Mouse (Mus musculus): ENCODE results near the gene Tnxb. TPM values are rescaled to one million over a fixed set of nuclear protein-coding genes. Genes with fewer than 3 reads are reported as not detected.
A peak's percentile ranks its signal among the peaks of the same experiment; 100 is the strongest.

Gene Tnxb
- total RNA-seq, 1 experiment from 2014 or later: not detected

DNA sequence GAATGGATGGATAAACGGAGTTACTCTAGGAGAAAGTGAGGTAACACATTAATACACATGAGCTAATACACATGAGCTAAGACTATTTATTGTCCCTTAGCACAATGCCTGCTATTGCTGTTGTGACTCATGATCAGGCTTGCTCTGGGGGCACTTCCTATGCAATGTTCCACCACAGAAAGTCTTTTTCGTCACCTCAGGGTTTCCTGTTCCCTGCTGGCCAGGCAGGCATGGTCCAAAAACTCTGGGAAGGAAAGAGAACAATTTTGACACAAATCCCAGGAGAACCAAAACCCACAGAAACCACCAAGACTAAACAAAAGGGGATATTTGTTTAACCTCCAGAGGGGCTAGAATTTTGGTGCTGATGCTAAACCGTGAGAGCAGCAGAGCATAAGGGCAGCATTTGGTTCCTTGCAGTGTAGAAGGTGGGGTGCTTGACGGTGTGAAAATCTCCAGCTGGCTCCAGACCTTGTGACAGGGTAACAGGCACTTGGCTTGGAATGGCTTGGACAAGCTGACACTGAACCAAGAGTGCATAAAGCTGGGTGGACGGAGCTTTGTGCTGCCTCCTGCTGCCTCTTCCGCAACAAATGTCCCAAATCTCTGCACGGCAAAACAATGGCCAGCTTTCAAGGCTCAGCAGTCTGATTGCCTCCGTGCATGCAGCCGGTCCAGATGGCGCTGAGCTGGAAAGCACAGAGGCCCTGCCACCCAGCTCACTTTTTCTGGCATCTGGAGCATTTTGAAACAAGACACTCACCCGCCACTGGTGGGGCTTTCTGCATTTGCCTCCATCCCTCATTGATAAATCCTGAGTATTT lies 29.3 kb upstream of the Tnxb start:
- no peak for ATAC-seq (ENCODE audit: extremely low read depth, insufficient number of reproducible peaks, low FRiP score, poor library complexity, severe bottlenecking)

DNA sequence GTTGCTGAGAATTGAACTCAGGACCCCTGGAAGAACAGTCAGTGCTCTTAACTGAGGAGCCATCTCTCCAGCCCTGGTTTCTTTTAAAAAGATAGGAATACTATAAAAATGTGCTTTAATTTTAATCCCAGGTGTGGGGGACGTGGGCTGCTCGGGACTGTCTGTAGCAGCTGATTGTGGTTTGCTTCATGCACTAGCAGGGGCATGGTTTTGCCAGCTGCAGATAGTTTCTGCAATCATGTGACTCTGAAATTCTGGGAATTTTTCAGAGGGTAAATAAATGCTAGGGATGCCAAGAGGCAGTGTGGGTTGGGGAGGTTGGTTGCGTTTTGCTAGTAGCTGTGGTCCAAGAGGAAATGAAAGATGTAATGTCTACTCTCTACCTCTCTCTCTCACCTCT lies 28.4 kb upstream of the Tnxb start:
- ATAC-seq (ENCODE audit: extremely low read depth, insufficient number of reproducible peaks, low FRiP score, poor library complexity, severe bottlenecking): no peak

DNA sequence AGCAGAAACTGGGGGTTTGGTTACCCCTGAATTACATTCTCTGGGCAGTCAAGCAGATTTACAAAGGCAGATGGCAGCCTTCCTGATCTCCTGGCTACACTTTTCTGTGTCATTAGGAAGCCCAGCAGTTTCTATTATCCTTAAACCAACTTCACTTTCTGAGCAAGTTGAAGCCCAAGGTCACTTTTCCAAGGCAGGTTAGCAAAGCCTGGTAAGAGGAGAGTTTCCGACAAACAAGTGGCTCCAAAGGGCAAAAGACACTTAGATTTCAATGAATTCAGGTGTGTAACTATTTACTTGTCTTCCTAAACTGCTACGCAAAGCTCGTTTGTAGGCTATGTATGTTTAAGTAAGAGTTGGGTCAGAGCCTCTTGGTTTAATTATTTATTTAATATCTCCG lies 27.0 kb upstream of the Tnxb start:
- no peak for ATAC-seq (ENCODE audit: extremely low read depth, insufficient number of reproducible peaks, low FRiP score, poor library complexity, severe bottlenecking)

DNA sequence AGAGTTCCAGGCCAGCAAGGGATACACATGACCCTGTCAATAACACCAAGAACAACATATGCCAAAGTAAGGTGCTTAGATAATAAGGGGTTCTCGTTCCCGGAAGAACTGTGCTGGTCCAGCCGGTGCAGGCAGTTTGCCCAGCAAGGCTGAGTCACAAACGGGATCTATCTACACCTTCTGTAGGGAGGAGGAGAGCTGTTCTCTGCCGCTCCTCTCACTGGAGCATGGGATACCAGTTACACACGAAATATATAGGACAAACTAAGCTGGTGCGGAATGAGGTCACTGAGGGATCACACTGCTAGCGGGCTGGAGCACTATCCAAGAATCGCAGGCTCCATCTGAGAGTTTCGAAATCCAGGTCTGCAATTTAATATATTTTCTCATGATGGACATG lies 26.4 kb upstream of the Tnxb start:
- ATAC-seq (ENCODE audit: extremely low read depth, insufficient number of reproducible peaks, low FRiP score, poor library complexity, severe bottlenecking): no peak

DNA sequence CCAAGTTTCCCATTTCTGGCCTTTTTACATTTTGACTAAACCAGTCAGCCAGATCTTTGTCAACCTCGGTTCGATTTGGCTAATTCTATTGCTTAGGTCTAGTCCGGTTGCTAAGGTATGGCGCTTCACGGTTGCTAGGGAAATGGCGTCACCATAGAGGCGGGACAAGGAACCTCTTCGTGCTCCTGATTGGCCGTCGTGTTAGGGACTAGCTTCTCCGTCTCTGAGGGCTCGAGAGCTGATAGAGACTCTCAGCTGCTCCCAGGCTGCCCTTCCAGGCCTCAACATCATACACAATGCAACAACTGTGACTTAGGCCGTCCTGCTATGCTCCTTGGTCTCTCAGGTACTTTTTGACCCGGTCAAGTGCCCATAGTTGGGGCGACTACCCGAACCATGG lies 25.7 kb upstream of the Tnxb start, which contains the start of gene Fkbpl:
TSS of gene Fkbpl (plus strand) at position 157 of the 400 bp plus-strand sequence.
- ATAC-seq (ENCODE audit: extremely low read depth, insufficient number of reproducible peaks, low FRiP score, poor library complexity, severe bottlenecking): peak; percentile 84

DNA sequence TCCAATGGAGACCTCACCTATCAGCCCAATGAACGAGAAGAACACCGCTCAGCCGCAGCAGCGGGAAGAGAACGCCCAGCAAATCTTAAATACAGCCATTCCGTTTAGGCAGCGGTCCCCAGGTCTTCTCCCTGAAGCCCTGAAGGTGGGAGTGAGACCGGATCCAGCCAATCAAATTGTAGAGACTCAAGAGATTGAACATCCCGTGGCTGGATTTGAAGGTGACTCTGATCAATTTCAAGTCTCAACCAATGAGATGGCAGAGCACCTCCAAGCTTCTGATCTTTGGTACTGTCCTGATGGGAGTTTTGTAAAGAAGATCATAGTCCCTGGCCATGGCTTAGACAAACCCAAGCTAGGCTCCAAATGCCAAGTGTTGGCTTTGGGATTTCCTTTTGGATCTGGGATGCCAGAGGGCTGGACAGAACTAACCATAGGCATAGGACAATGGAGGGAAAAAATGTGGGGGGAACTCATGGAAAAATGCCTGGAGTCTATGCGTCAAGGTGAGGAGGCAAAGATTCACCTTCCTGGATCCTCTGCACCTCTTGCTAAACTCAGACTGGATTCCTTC lies 25.0 kb upstream of the Tnxb start:
- ATAC-seq (ENCODE audit: extremely low read depth, insufficient number of reproducible peaks, low FRiP score, poor library complexity, severe bottlenecking): no peak

DNA sequence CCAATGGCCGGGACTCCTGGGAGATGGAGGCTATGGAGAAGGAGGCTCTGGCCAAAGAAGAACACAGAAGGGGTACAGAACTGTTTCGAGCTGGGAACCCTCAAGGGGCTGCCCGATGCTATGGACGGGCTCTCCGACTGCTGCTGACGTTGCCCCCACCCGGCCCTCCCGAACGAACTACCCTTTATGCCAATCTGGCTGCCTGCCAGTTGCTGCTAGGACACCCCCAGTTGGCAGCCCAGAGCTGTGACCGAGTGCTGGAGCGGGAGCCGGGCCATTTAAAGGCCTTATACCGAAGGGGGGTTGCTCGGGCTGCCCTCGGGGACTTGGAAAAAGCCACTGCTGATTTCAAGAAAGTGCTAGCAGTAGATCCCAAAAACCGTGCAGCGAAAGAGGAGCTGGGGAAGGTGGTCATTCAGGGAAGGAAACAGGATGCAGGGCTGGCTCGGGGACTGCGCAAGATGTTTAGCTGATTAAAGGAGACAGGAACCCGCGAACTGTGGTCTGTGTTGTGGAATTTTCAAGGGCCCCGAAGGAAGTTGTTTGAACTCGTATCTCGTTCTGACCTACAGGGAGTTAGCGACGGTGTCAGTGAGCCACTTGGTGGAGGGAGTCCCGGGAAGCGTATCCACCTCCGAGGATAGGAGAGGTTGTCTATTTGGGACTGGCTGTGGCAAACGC lies 24.4 kb upstream of the Tnxb start:
- no peak for ATAC-seq (ENCODE audit: extremely low read depth, insufficient number of reproducible peaks, low FRiP score, poor library complexity, severe bottlenecking)

DNA sequence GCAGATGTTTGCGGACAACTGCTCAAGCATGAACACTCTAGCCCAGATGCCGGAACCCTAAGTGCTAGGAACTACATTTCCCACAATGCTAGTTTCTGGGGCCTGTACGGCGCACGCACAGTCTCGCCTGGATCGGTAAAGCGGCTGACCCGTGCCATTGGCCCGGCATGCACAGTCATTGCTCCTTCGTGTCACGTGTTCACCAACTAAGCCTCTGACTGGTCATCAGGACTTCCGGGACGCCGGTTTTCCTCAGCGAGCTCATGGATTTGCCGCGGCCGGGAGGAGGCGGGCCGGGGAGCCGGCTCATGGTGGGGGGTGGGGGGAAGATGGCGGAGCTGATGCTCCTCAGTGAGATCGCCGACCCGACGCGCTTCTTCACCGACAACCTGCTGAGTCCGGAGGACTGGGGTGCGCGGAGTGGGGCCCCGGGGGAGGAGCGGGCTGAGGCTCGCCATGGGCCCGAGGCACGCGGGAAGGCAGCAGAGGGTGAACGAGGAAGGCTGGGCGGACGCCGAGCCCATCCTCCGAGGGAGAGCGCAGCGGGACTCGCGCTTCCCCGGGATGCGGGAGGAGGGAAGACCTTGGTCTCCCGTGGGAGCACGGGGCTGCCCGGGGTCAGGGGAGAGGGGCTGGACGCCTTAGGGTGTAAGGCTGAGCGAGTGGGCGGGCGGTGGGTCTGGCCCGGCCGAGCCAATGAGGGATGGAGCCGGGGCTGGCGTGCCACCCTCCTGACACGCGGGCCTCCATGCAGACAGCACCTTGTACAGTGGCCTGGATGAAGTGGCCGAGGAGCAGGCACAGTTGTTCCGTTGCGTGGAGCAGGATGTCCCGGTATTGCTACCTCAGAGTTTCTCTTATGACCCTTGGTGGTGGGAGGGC lies 23.2 kb upstream of the Tnxb start, which contains the start of gene Atf6b:
TSS of gene Atf6b (plus strand) at position 241 of the 882 bp plus-strand sequence.
- peak; percentile 85 for ATAC-seq (ENCODE audit: extremely low read depth, insufficient number of reproducible peaks, low FRiP score, poor library complexity, severe bottlenecking)

DNA sequence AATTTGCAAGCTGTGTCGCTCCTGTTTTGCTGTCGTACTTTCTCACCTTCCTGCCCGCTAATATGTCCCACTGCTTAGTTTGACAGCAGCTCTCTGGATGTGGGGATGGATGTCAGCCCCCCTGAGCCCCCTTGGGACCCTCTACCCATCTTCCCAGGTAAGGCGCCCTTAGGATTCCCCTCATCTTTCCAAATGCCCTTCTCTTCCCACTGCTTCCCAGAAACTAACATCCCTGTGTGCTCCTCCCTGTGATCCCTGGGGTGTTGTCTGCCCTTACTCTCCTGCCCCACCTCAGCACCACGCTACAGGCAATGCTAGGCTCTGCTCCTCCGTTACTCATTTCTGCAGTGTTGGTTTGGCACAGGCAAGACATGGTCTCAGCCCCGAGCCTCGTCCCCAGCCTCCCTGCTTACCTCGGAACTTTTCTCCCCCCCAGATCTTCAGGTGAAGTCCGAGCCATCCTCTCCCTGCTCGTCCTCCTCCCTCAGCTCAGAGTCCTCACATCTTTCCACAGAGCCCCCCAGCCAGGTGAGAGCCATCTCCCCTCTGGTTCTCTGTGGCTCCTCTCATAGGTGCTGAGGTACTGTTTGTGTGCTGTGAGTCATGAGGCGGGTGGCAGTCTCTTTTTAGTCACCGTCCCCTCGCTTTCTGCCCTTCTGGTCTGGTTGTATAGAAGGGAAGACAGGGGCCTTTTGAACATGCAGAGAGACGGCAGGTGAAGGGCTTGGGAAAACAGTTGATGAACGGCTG lies 22.0 kb upstream of the Tnxb start:
- no peak for ATAC-seq (ENCODE audit: extremely low read depth, insufficient number of reproducible peaks, low FRiP score, poor library complexity, severe bottlenecking)

DNA sequence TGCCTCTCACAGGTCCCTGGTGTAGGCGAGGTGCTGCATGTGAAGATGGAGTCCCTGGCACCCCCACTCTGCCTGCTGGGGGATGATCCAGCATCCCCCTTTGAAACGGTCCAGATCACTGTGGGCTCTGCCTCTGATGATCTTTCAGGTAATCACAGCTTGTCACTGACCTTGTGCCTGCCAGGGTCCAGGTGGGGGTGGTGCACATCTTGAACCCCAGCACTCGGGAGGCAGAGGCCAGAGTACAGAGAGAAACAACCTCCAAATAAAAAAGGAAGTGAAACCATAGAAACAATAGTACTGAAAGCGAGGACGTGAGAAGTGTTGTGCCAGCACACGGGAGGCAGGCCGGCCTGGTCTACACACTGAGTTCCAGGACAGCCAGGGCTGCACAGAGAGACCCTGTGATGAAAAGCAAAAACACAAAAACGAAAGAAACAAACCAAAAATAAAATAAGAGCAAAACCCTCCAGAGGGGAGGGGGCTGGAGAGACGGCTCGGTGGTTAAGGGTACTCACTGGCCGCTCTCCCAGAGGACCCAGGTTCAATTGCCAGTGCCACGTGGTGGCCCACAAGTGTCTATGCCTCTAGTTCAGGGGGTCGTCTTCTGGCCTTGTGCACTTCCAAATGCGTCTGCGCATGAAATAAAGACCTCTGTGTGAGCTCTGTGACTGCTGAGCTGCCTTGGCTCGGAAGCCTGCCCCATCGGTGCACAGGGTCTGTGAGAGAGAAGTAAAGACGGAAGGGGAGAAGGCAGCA lies 21.1 kb upstream of the Tnxb start:
- no peak for ATAC-seq (ENCODE audit: extremely low read depth, insufficient number of reproducible peaks, low FRiP score, poor library complexity, severe bottlenecking)

DNA sequence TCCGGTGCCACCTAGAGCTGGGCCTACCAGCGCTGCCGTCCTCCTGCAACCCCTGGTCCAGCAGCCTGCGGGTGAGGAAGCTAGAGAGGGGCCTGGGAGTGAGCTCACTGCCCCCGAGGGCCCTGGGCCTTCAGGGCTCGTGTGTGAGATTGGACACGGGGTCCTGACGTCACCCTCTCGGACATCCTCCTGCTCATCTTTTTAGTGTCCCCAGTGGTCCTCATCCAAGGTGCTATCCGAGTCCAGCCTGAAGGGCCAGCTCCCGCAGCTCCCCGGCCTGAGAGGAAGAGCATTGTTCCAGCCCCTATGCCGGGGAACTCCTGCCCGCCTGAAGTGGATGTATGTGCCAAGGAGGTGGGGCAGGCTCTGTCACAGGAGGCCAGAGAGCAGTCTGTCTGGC lies 19.6 kb upstream of the Tnxb start:
- no peak for ATAC-seq (ENCODE audit: extremely low read depth, insufficient number of reproducible peaks, low FRiP score, poor library complexity, severe bottlenecking)

DNA sequence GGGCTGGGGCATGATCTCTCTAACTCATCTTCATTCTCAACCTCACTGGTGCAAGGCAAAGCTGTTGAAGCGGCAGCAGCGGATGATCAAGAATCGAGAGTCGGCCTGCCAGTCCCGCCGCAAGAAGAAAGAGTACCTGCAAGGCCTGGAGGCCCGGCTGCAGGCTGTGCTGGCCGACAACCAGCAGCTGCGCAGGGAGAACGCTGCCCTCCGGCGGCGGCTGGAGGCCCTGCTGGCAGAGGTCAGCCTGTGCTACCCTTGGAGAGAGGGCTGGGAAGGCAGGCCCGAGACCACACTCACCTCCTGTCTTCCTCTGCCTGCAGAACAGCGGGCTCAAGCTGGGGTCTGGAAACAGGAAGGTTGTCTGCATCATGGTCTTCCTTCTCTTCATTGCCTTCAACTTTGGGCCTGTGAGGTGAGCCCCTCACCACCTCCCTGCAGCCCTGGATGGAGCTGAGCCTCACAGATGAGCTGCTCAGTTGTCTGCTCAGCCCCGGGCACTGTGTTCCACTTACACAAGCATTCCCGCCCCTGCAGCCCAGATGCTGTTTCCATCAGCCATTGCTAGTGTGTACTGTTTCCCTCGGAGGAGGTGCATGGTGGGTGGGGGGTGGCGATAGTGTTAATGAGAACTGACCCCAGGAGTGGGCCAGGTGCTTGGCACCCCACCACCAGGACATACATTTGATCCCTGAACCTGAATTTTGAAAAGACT lies 18.7 kb upstream of the Tnxb start:
- ATAC-seq (ENCODE audit: extremely low read depth, insufficient number of reproducible peaks, low FRiP score, poor library complexity, severe bottlenecking): no peak

DNA sequence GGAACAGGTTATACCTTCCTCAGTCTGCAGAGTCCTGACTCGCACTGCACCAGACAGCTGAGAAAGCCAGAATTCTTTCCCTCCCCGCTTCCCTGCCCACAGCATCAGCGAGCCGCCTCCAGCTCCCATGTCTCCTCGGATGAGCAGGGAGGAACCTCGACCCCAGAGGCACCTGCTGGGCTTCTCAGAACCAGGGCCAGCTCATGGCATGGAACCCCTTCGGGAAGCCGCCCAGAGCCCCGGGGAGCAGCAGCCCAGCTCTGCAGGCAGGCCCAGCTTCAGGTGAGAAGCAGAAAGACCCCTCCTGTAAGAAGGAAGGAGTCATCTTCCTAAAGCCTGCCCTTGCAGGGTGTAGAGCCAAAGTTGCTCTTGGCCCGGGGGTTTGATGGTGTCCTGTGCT lies 17.8 kb upstream of the Tnxb start:
- no peak for ATAC-seq (ENCODE audit: extremely low read depth, insufficient number of reproducible peaks, low FRiP score, poor library complexity, severe bottlenecking)

DNA sequence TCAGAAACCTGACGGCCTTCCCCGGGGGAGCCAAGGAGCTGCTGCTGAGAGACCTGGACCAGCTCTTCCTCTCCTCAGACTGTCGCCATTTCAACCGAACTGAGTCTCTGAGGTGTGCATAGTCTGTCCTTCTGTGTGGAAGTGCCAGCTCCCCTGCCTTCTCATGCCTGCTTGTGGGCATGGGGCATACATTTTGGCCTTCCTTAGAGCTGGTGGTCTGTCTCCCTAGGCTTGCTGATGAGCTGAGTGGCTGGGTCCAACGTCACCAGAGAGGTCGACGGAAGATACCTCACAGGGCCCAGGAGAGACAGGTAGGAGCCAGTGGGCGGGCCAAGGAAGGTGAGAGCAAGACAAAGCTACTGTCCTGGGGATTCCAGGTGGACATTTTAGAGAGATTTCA lies 17.4 kb upstream of the Tnxb start:
- no peak for ATAC-seq (ENCODE audit: extremely low read depth, insufficient number of reproducible peaks, low FRiP score, poor library complexity, severe bottlenecking)

DNA sequence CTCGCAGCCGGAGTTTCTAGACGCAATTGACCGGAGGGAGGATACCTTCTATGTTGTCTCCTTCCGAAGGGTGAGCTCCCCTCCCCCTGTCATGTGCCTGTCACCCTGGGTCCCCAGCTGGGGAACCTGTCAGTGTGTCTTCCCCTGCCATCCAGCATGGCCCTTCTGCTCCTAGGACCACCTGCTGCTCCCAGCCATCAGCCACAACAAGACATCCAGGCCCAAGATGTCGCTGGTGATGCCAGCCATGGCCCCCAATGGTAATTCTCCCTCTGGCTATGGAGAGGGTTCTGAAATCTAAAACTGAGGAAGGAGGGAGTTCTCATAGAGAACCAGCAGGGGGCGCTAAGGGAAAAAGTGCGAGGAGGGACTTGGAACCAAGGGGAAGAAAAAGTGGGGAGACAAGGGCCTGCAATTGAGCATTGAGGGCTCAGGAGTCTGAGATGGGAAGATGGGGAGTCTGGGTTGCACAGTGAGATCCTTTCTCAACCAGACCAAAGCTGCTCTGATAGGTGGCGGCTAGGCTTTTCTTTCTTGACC lies 16.5 kb upstream of the Tnxb start:
- ATAC-seq (ENCODE audit: extremely low read depth, insufficient number of reproducible peaks, low FRiP score, poor library complexity, severe bottlenecking): no peak

DNA sequence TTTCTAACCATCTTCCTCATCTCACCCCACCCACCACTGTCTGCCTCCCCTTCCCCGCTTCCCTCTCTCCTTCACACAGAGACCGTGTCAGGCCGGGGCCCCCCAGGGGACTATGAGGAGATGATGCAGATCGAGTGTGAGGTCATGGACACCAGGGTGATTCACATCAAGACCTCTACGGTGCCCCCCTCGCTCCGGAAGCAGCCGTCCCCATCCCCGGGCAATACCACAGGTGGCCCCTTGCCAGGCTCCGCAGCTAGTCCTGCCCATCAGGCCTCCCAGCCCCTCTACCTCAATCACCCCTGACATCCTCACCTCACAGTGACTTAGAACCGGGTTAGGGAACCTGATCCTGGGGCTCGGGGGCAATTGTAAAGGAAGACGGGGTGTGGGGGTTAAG lies 15.9 kb upstream of the Tnxb start:
- ATAC-seq (ENCODE audit: extremely low read depth, insufficient number of reproducible peaks, low FRiP score, poor library complexity, severe bottlenecking): no peak

DNA sequence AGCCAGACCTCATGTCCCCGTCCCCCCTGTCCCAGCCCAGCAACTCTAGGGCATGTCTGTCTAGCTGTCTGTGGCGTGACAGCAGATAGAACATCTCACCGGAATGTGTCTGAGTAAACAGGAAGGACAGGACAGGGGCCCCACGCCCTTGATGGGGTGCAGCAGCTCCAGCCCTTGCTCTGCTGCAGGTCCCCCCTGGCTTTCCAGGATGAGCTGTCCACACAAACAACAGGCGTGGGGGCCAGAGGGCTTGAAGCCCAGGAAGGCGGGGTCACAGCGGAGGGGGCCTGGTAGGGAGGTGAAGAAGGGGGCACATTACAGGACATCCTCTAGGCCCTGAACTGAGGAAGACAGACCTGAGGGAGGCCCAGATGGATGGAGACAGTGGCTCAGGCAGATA lies 15.2 kb upstream of the Tnxb start:
- ATAC-seq (ENCODE audit: extremely low read depth, insufficient number of reproducible peaks, low FRiP score, poor library complexity, severe bottlenecking): no peak
